Mouse (Mus musculus): Measurements from ENCODE around the gene Gm20219.

DNA sequence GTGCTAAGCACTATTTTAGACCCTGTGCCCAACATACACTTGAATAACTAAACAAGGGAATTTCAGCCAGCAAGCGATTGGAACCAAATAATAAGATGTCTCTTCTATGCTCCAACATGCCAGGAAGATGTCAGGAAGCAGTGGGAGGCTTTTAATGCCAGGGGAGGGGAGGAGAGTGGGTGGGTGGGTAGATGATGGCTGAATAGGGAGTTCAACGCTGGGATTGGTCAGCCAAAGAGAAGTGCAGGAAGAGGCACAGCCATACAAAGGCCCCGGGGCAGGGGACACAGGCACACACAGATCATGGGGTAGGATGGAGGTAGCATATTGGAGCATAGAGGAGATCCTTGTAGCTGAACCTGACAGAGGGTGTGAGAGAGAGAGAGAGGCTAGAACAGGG is 17.3 kb downstream of the Gm20219 start:
- TF ChIP-seq GATA1 (IDR thresholded peaks at IDR 0.05; ENCODE audit: low read length) (no peak), TAL1 (IDR thresholded peaks at IDR 0.05; ENCODE audit: low read length) (no peak)

All from erythroblast, embryonic 14.5 days (primary cell).